Mouse (Mus musculus): ENCODE results near the gene Nwd2.

DNA sequence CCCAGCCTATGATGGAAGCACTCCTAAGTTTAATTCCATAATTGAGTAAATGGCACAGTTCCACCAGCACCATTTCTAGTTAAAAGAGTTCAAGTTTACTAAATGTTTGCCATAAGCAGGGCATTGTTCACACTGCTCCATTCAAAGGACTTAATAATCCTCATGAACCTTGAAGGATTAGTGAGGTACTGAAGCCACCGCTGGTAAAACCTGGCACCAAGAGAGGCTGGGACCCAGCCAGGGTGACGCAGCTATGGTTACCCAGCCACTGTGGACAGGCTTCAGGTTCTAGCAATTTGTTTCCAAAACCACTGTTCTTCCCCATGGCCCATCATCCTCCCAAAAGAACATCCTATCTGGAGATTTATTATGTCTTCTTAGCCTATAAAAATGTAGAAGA lies 124.1 kb downstream of the Nwd2 start:
- TF ChIP-seq POLR2A (IDR thresholded peaks at IDR 0.05; ENCODE audit: low read depth, low read length) (no peak), CTCF (IDR thresholded peaks at IDR 0.05; ENCODE audit: extremely low read depth, insufficient read length, insufficient replicate concordance, low read depth, low read length) (no peak)
